Mouse (Mus musculus) v-Abl transformed pro-B cells (cell line): ENCODE measurements around the gene Parp11.

Source experiments
- in situ Hi-C, 2 experiments: fragments of 400-800 bp; cut with MboI; formaldehyde crosslinking; loops; one replicate each; pipeline ENCODE4 v1.15.1; 2025; ENCODE audit not compliant: unreplicated experiment in 2 of 2

The Parp11 gene

GRCm38 (mm10) chr6:127446436-127446890 is at the start of gene Parp11:
Gene Parp11 (plus strand): TSS chr6:127446840.
- in situ Hi-C loops: loop anchor here (5.0 kb wide), 4 partner anchors 69 to 499 kb away; no protein-coding TSS in a partner anchor

- in situ Hi-C loops: no loop called here
These were observed 48.6 kb upstream of the Parp11 start for GRCm38 (mm10) chr6:127398073-127398472.

- in situ Hi-C loops: no loop called here
These were observed 45.2 kb upstream of the Parp11 start for GRCm38 (mm10) chr6:127401419-127401818.

- in situ Hi-C loops: no loop called here
These were observed 42.4 kb upstream of the Parp11 start for GRCm38 (mm10) chr6:127404070-127404810.

- in situ Hi-C loops: no loop called here
These were observed 41.0 kb upstream of the Parp11 start for GRCm38 (mm10) chr6:127405682-127406081.

- in situ Hi-C loops: no loop called here
These were observed 38.9 kb upstream of the Parp11 start for GRCm38 (mm10) chr6:127407742-127408141.

- in situ Hi-C loops: no loop called here
These were observed 29.0 kb upstream of the Parp11 start for GRCm38 (mm10) chr6:127417525-127418184.

- in situ Hi-C loops: no loop called here
These were observed 28.3 kb upstream of the Parp11 start for GRCm38 (mm10) chr6:127418322-127418721.

- in situ Hi-C loops: no loop called here
These were observed 26.5 kb upstream of the Parp11 start for GRCm38 (mm10) chr6:127420115-127420514.

- in situ Hi-C loops: no loop called here
These were observed 21.5 kb upstream of the Parp11 start for GRCm38 (mm10) chr6:127425095-127425494.

- in situ Hi-C loops: no loop called here
These were observed 15.9 kb upstream of the Parp11 start for GRCm38 (mm10) chr6:127430716-127431115.

- in situ Hi-C loops: no loop called here
These were observed 15.4 kb upstream of the Parp11 start for GRCm38 (mm10) chr6:127431196-127431766.

GRCm38 (mm10) chr6:127433886-127434647 is 12.6 kb upstream of the Parp11 start:
- in situ Hi-C loops: no loop called here

- in situ Hi-C loops: no loop called here
These were observed 12.0 kb upstream of the Parp11 start for GRCm38 (mm10) chr6:127434648-127434984.

- in situ Hi-C loops: no loop called here
These were observed 7.6 kb upstream of the Parp11 start for GRCm38 (mm10) chr6:127439063-127439462.

- in situ Hi-C loops: loop anchor here in 1 of 2 experiments (5.0 kb wide), 2 partner anchors 77 to 292 kb away; no protein-coding TSS in a partner anchor
These were observed 7.0 kb upstream of the Parp11 start for GRCm38 (mm10) chr6:127439540-127440195.

GRCm38 (mm10) chr6:127440416-127441104 is 6.1 kb upstream of the Parp11 start:
- in situ Hi-C loops: loop anchor here in 1 of 2 experiments (5.0 kb wide), 2 partner anchors 78 to 293 kb away; no protein-coding TSS in a partner anchor

GRCm38 (mm10) chr6:127442584-127442983 is 4.1 kb upstream of the Parp11 start:
- in situ Hi-C loops: loop anchor here in 1 of 2 experiments (5.0 kb wide), 2 partner anchors 80 to 295 kb away; no protein-coding TSS in a partner anchor

GRCm38 (mm10) chr6:127443910-127444309 is 2.7 kb upstream of the Parp11 start:
- in situ Hi-C loops: loop anchor here in 1 of 2 experiments (5.0 kb wide), 2 partner anchors 82 to 297 kb away; no protein-coding TSS in a partner anchor
